Mouse (Mus musculus): ENCODE data around the gene Cds2. TPM values are rescaled to one million over a fixed set of nuclear protein-coding genes. Genes with fewer than 3 reads are reported as not detected.

The Cds2 gene
- polyA plus RNA-seq (2017; shearing (Covaris generic)) = 17.9 TPM

GRCm38 (mm10) chr2:132262879-132263398, at the start of gene Cds2:
Gene Cds2 (plus strand): TSS chr2:132263148.

GRCm38 (mm10) chr2:132247539-132248313, 15.2 kb upstream of the Cds2 start, which contains the start of gene Tmem230:
Gene Tmem230 (minus strand): TSS chr2:132247807.

DNA sequence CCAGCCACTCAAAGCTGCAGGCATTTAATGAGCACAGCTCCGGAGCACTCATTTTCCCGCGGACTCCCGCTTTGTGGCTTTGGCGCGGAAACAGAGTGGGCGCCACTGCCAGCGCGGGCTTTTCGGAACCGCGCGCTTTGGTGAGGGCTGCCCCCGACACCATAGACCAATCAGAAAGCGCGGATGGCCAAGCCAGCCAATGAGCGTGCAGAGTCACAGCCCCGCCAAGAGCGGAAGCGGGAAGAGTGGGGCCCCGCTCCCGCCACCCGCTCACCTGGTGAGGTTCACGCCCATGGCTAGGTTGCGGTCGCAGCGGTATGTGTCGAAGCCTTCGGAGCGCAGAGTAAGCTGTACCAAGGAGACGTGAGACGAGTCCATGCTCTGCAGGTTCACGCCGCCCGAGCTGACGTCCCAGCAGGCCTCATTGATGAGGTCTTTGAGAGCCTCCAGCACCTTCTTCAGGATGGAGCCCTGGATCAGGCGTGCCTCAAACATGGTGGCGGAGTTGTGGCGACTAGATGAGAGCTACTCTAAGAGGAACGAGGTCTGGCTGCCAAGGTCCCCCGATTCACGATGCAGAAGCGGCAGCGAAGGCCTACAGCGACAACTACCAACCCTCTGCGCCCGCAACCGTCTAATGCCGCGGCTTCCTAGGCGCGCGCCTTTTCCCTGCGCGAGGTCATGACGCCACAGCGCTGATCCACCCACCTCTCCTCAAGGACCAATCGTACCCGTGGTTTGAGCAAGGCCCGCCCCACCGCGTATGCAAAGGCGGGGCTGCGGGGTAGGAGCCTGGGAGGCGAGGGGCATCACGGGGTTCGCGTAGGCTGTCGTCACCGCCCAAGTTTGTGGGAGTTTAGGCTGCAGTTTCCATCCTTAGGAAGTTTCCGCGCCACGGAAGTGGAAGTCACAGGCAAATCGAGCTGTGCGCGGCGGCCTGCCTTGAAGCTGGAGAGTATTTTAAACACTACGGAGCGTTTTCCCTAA, 10.1 kb upstream of the Cds2 start, which contains the start of gene Pcna:
Gene Pcna, minus strand, starts transcription at position 773 of the 987 bp plus-strand sequence.

Other genes with a start within 250 kb of the Cds2 start
- 116 TPM for gene Rassf2, start 232.9 kb upstream of the Cds2 start, polyA plus RNA-seq (2017; shearing (Covaris generic))
- gene Slc23a2, start 118.0 kb upstream of the Cds2 start, polyA plus RNA-seq (2017; shearing (Covaris generic)) = 29.9 TPM
- gene Tmem230, start 15.3 kb upstream of the Cds2 start, polyA plus RNA-seq (2017; shearing (Covaris generic)) = 53.8 TPM
- 187 TPM for gene Pcna, start 9.8 kb upstream of the Cds2 start, polyA plus RNA-seq (2017; shearing (Covaris generic))
- 0.09 TPM for gene Prokr2, start 122.3 kb downstream of the Cds2 start, polyA plus RNA-seq (2017; shearing (Covaris generic))

Measured in CD4-positive, CD25-positive, alpha-beta regulatory T cell, adult 9 weeks (primary cell).